Mouse (Mus musculus) embryo, embryonic 9.5 days (tissue): ENCODE measurements at regions not wholly inside any gene's neighbourhood (a gene's known extent, or its start where the extent isn't known, plus 50 kb on each side); places are given as distances from the start of the nearest gene placed in this dataset.

Experiments
- DNase-seq: peaks from one replicate; pipeline ENCODE4 v3.0.0-alpha.2; 2017; ENCODE audit errors: extremely low spot score

DNA sequence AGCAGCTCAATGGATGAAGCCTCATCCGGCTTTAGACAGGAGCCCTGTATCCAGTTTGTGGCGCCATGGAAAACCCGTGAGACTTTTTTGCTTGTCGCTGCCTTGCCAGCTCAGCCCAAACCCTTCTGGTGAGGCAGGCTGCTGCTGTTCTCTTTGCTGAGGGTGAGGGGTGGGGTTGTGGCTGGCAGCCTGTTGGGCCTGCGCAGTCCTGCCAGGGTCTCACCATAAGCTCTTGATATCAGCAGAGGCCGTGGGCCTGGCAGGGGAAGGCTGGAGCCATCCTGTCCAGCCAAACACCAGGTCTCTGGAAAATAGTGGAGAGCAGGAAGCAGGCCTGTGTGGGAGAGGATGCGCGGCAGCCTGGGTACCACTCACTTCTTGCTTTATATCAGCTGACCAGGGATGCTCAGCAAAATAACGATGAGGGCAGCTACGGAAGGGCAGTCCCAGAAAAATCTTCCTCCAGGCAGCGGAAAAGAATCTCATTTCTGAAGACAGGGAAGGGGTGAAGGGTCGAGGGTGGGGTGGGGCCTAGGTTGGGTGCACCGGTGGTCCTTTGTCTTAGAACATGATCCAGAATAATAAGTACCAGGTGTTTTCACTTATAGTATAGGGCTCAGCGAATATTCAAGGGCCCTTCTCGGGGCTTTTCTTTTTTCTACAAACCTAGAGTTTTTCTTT lies 73.4 kb upstream of the Medag start:
- no peak for DNase-seq

DNA sequence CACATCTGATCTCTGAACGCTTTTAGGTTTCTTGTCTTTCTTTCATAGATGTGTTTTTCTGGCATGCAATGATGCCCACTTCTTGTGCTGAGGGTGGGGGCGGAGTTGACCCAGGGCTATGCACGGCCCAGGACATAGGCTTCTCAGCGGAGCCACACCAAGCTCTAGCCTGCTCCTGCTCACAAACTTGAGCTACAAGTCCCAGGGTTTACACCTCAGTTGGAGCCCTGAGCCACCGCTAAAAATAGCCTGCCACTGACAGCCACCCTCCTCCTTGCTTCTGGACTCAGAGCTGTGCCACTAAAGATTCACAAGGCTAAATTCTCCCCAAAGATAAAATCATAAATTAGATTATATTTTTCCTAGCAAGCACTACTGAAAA lies 72.9 kb upstream of the Medag start:
- no peak for DNase-seq

DNA sequence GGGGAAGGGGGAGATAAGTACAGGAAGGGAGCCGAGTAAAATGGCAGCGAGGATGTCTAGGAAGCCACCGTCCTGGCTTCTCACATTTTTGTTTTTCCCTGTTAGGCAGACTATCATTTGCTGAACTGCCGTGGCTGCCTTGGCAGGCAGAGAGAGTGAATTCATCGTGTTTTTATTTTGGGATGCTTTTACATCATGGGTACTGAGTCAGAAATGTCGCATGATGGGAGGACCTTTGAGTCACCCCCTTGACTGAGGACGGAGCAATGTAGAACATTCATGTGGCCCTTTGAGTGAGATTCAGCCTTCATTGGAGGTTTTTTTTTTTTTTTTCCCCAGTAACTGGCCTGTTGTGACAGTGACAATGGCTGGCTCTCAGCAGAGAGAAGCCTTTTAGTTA lies 71.2 kb upstream of the Medag start:
- no peak for DNase-seq

DNA sequence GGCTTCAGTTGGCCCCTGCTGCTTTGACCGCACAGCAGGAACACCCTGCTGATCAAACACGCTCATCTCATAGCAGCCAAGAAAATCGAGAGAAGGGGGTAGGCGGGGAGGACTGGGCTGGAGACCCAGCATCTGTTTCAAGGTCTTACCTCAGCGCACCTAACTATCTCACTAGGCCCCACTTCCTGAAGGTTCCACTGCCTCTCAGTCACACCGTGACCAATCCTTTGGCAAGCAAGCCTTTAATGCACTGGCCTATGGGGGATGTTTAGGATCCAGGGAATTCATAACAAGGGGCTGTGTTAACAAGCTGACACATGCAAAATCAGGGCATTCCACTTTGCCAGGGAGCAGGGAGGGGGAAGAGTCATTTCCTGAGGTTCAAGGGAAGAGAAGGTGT lies 70.1 kb upstream of the Medag start:
- no peak for DNase-seq

DNA sequence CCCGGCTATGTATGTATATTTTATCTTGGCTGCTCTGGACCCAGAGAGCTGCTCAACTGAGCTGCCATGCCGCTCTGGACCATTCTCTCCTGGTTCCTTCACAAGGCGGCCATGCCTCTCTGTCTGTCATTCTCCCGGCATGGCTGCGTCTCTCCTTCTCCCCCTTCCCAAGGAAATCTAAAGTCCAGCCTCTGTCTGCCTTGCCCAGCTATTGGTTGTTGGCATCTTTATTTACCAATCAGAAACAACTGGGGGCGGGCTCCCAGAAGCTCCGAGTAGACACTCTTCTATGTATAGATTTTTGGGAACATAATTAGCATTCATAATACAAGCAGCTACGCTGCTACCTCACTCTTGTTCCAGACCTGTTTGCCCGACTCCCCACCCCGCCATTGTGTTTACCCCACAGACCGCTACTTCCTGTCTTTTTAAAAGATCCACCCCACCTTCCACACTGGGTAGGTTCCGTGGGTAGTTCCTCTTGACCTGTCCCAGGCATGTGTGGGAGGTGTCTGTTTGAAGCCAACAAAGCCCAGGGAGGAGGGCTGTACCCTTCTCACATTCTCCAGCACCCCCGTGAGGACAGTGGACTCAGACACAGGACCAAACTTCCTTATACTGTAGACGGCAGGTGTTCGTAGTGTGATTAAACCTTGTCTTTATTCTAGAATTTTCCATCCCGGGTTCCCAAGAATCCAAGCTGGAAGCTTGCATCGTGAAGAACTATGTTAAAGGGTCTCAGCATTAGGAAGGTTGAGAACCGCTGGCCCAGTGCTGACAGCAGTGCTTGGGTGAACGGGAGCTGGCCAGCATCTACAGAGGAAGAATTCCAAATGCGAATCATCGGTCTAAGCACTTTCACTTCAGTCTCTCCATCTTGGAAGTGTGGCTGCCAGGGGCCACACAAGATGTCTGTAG lies 67.7 kb upstream of the Medag start:
- DNase-seq, result no peak

DNA sequence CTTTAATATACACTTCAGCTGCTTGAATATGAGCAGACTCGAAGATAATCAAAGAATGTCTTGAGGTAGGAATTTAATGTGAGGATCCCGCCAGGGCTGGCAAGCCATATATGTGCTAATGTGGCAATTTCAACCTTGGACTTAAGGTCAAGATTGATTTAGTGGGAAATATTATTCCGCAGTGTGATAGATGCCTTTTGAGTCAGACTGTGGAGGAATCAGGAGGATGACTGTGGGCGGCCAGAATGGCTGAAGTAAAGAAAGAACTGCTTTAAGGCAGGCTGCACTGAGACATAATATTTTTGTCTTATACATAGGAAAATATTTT lies 67.1 kb upstream of the Medag start:
- no peak for DNase-seq

DNA sequence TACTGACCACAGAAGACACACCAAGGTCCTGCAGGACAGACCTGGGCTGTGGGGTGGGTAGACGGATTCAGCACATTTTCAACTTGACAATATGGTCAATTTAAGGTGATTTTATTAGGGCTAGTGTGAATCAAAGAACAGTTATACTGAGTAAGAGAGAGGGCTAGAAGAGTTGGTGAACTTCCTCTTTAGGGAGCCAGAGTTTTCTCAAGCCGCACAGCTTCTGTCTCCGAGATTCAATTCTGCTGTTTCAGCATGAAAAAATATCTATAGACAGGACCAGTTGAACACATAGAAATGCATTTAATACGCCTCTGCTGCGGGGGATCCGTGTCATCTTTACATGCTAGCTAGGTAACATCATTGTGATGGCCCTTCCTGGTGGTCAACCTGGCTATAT lies 66.4 kb upstream of the Medag start:
- DNase-seq, result no peak

DNA sequence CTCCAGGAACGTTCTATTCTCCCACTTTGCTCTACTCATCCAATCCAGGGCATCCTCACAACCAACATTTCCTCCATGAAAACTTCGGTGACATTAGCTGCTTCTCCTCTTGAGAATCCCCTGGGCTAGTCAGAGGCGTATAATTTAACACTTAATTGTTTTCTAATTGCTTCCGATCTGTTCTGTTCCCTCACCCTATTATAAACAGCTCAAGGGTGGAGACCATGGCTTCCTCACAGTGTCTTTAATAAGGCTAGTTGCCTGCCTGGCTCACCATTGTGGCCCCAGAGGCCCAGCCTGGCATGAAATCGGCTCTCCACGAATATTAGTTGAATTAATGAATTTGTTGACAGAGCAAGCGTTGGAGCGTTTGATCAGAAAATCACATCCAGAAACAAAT lies 61.9 kb upstream of the Medag start:
- no peak for DNase-seq

DNA sequence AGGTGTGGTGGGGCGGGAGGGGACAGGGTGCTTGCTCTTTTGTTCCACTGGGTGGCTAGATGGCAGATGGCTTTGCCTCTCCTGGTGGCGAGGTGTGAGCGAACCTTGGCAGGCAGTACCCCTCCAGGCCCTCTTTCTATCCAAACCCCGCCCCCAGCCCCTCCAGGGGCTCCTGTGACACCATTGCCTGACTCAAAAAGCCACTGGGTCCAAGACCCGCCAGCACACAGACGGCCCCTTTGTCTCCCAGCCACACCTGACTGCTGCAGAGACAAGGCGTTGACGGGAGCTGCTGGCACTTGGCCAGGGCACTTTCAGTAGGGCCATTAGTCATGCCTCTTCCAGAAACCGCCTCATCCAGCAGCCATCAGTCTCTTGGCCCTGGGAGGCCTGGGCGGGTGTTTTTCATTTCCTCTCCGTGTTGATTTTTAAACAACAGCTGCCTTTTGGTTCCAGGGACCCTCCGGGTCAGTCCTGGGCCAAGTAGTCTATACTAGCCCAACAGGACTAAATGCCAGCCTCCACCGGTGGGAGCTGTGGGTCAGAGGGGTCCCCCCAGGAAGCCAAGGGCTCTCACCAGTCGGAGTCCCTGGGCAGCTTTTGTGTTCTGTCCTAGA lies 58.4 kb upstream of the Medag start:
- DNase-seq, result peak; percentile 51

DNA sequence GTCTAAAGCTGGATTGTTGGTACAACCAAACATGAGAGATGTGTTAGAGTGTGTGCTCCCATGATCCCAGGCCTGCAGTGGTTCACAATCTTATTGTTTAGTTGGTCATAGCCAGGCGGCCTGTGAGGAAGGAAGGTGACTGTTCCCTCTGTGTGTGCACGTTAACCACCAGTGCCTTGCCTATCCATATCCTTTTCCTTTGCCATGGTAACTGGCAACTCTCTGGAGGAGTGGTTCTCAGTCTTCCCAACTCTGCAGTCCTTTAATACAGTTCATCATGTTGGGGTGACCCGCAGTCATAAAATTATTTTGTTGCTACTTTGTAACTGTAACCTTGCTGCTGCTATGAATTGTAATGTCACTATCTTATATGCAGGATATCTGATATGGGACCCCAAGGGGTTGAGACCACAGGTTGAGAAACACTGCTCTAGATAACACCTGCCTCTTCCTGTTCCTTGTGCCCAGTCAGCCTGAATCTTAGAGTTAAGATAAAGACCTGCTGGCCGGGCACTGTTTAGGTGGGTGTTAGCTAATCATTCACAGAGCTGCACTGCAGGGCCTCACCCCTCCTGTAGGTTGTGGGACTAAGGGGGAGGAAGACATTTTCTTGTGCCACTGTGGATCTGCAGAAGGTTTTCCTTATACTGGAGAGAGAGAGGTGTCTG lies 57.0 kb upstream of the Medag start:
- DNase-seq, result no peak

DNA sequence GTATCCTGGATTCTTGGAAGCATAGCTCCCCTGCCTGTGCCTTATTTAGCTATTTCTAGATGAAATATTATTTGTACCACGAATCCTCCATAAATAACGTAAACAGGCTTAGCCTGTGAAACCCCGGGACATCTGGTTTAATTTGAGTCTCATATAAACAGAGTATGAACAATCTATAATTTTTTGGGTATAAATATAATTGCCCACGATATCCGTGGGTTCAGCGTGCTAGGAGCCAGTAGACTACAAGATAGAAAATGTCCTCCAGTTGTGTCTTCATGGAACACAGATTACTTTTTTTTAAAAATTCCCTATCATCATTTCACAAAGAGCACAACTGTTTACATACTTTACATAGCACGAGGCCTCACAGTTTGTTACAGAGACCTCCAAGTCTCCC lies 56.4 kb upstream of the Medag start:
- no peak for DNase-seq

DNA sequence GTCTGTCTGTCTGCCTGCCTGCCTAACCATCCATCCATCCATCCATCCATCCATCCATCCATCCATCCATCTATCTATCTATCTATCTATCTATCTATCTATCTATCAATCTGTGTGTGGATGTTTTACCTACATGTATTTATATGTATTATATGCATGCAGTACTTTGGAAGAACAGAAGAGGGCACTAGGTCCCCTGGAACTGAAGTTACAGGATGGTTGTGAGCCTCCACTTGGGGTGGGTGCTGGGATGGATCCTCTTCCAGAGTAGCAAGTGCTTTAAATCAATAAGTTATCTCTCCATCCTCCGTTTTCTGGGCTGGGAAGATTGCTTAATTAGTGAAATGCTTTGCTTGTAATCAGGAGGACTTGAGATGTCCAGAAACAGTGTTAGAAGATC lies 54.6 kb upstream of the Medag start:
- no peak for DNase-seq
